Mouse (Mus musculus): ENCODE results near the gene Olfr1258.
"Not testable (repeated sequence)": the region's sequence is repeated elsewhere in the genome, so short reads cannot be mapped to it uniquely, and the experiment has no call there.

The Olfr1258 gene

DNA sequence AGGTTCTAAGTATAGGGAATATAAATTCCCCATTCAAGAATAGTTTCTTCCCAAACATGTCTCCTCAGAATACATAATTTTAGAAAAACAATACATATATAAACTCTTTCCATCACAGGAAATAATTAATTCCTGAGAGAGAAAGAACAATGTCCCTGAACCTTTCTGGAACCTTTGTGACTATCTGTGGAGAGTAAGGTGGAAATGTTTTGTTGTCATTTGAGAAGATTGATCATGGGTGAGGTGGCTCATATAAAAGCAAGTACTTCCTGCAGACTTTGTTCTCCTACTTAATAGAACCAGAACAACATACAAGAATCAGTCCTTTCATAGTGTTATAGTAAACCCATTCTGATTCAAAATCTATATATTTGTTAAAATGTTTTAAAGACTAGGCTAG lies at the start of gene Olfr1258:
Gene Olfr1258, plus strand, starts transcription at position 301 of the 400 bp plus-strand sequence.
- no peak for DNase-seq (ENCODE audit: low spot score)

GRCm38 (mm10) chr2:89878137-89878536 lies 49.0 kb upstream of the Olfr1258 start, which contains the start of gene Olfr1257:
Olfr1257 (plus strand) TSS chr2:89878437.
- no peak for DNase-seq (ENCODE audit: low spot score)

GRCm38 (mm10) chr2:89912616-89913015 lies 14.5 kb upstream of the Olfr1258 start:
- DNase-seq (ENCODE audit: low spot score): not testable (repeated sequence)

DNA sequence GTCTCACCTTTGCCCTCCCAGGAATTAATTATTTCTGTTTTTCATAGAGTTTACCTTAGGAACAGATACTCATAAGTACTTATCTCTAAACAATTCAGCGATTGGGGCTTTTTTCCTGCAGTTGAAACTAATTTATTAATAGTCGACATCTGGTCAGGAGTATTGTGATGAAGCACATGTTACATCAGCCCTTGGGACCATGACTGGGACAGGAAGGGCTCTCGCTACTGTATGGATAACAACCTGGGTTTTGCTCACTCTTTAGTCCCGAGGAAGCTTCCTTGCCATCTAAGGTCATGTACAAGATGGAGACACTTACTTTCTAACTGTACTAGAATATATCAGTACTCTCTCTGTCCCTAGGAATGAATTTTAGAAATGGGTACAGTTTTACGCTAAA lies 21.5 kb downstream of the Olfr1258 start, which contains the start of gene Olfr1259:
Gene Olfr1259, minus strand, starts transcription at position 101 of the 400 bp plus-strand sequence.
- no peak for DNase-seq (ENCODE audit: low spot score)

GRCm38 (mm10) chr2:89974184-89974583 lies 47.1 kb downstream of the Olfr1258 start, which contains the start of gene Olfr1260:
Olfr1260 (plus strand) TSS chr2:89974340.
- DNase-seq (ENCODE audit: low spot score): no peak

DNA sequence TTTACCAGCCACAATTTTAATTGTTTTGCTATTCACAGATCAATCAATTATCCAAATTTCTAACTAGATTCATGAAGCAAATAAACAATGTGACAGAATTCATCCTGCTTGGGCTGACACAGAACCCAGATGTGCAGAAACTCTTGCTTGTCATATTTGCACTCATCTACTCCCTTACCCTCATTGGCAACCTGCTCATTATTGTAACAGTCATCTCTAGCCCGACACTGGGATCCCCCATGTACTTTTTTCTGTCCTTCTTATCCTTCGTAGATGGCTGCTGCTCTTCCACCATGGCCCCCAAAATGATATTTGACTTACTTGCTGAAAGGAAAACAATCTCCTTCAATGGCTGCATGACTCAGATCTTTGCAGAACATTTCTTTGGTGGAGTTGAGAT lies 50.6 kb downstream of the Olfr1258 start:
- no peak for DNase-seq (ENCODE audit: low spot score)
